In genomic region chr6:137760966-137761365, GRCm38 (mm10) we compare ENCODE assay signal across 18 mouse cellular contexts. TPM values are rescaled to one million over a fixed set of nuclear protein-coding genes. Genes with fewer than 3 reads are reported as not detected.
A peak's percentile ranks its signal among the peaks of the same experiment; 100 is the strongest.
DNase-seq lines count a peak whose midpoint lies in the region; TF ChIP-seq lines count a peak whose summit lies in the region.
"Had no signal": no experiment of that assay in that cellular context is flagged by ENCODE, and none has a peak within 500 bp of the region (broad histone marks: within the 10 kb centered on the region; RNA-seq: fewer than 3 reads in every experiment).

No protein-coding gene starts in this region.

- no peak overlapping the region for H3K4me3 ChIP-seq in limb, embryonic 10.5 days
- H3K4me3 ChIP-seq: erythroblast, embryonic 14.5 days; hindbrain, embryonic 12.5 days; kidney, embryonic 15.5 days; liver, embryonic 12.5 days; lung, embryonic 15.5 days; neural tube, embryonic 13.5 days had no signal

- TF ChIP-seq POLR2A in brain, embryonic 14.5 days (IDR thresholded peaks at IDR 0.05; ENCODE audit: borderline replicate concordance, extremely low read depth, insufficient read depth, insufficient read length, poor library complexity, severe bottlenecking) = no peak

- TF ChIP-seq CTCF in brain, embryonic 14.5 days (IDR thresholded peaks at IDR 0.05; ENCODE audit: borderline replicate concordance, extremely low read depth, insufficient read depth, insufficient read length) = no peak

- DNase-seq in heart, adult 11 months = peak; percentile 31
- no peak for DNase-seq in heart, adult 9 months (ENCODE audit: low spot score in 2 of 2)
- peak; percentile 7 to 35 for DNase-seq in left cerebral cortex, adult 18-20 months (ENCODE audit: low spot score in 2 of 2)
- no peak for DNase-seq in left cerebral cortex, postnatal 4 days
- DNase-seq in brain, embryonic 14.5 days (ENCODE audit: low read depth) = peak; percentile 66
- peak; percentile 27 for DNase-seq in limb, embryonic 10.5 days (ENCODE audit: low spot score)
- DNase-seq in adrenal gland, postnatal 4 days (ENCODE audit: low spot score in 2 of 2) = no peak
- DNase-seq: adrenal gland, postnatal 10 days; cerebellum, adult 2 months; heart, adult 18-20 months; spleen, adult 18-20 months; thymus, adult 18-20 months had no signal

- intact Hi-C loops in left cerebral cortex, postnatal 4 days (cut with DNase I) = no loop called here

- no peak overlapping the region for H3K27ac ChIP-seq in limb, embryonic 10.5 days
- H3K27ac ChIP-seq: hindbrain, embryonic 12.5 days; kidney, embryonic 15.5 days; liver, embryonic 12.5 days; lung, embryonic 15.5 days; neural tube, embryonic 13.5 days had no signal

- no peaks in the 10 kb centered on the region for H3K27me3 ChIP-seq in limb, embryonic 10.5 days (ENCODE audit: low read depth, poor library complexity, severe bottlenecking)
- H3K27me3 ChIP-seq: hindbrain, embryonic 12.5 days; kidney, embryonic 15.5 days; liver, embryonic 12.5 days; lung, embryonic 15.5 days; neural tube, embryonic 13.5 days had no signal

- no peaks in the 10 kb centered on the region for H3K9me3 ChIP-seq in limb, embryonic 10.5 days (replicated peaks)
- H3K9me3 ChIP-seq: hindbrain, embryonic 12.5 days; kidney, embryonic 15.5 days; liver, embryonic 12.5 days; lung, embryonic 15.5 days; neural tube, embryonic 13.5 days had no signal

- WGBS in limb, embryonic 10.5 days = 94% methylated on average over 15 of the region's 15 CpGs

- H3K4me1 ChIP-seq in limb, embryonic 10.5 days = peaks cover 28% of the 10 kb centered on the region
- H3K4me1 ChIP-seq: lung, embryonic 15.5 days; neural tube, embryonic 13.5 days had no signal

- no peaks in the 10 kb centered on the region for H3K36me3 ChIP-seq in limb, embryonic 10.5 days
- H3K36me3 ChIP-seq: hindbrain, embryonic 12.5 days; kidney, embryonic 15.5 days; liver, embryonic 12.5 days; lung, embryonic 15.5 days; neural tube, embryonic 13.5 days had no signal

RNA-seq across cellular contexts. Expression of gene Dera, which starts 6.6 kb away (rescaled TPM):
- total RNA-seq in left cerebral cortex, adult 18-20 months (2021) = 1 to 10 TPM; 1.9 to 3.9 TPM
- 10 to 100 TPM in 1 of 2 experiments, 1 to 10 TPM in 1; 9.5 to 10.7 TPM for total RNA-seq in left cerebral cortex, postnatal 4 days (2021)
- polyA plus RNA-seq in brain, embryonic 14.5 days (2012; rRNA removed) = 6.0 and 6.4 TPM in 2 replicates
- polyA plus RNA-seq in limb, embryonic 10.5 days (2016; fragmentation: Nextera tagmentation; extraction: Ambion mirVana) = 76.0 and 87.9 TPM in 2 replicates
- 10 to 100 TPM; 35.9 to 38.0 TPM for total RNA-seq in adrenal gland, postnatal 4 days (2021)

RNA-seq across cellular contexts. Expression of gene Strap, which starts 26.1 kb away (rescaled TPM):
- 100 to 1,000 TPM; 112 to 119 TPM for total RNA-seq in left cerebral cortex, adult 18-20 months (2021)
- total RNA-seq in left cerebral cortex, postnatal 4 days (2021) = 100 to 1,000 TPM; 131 to 137 TPM
- polyA plus RNA-seq in brain, embryonic 14.5 days (2012; rRNA removed) = 68.0 and 75.4 TPM in 2 replicates
- 227 and 229 TPM in 2 replicates for polyA plus RNA-seq in limb, embryonic 10.5 days (2016; fragmentation: Nextera tagmentation; extraction: Ambion mirVana)
- 100 to 1,000 TPM; 125 to 126 TPM for total RNA-seq in adrenal gland, postnatal 4 days (2021)

Comparison
In these comparisons a context has a peak if more than half of its experiments do, and no peak if none do; other contexts are left out.
1. DNase-seq: peak in heart, adult 11 months (single experiment), left cerebral cortex, adult 18-20 months (2 of 2), brain, embryonic 14.5 days (single experiment) and limb, embryonic 10.5 days (single experiment); none in heart, adult 9 months (0 of 2), left cerebral cortex, postnatal 4 days (single experiment) and adrenal gland, postnatal 4 days (0 of 2).